Mouse (Mus musculus) kidney, embryonic 16.5 days (tissue): Measurements from ENCODE around the gene Msx1. TPM values are rescaled to one million over a fixed set of nuclear protein-coding genes. Genes with fewer than 3 reads are reported as not detected.
A peak's percentile ranks its signal among the peaks of the same experiment; 100 is the strongest.

ENCODE experiments used
- ATAC-seq: fragments of 200-750 bp; cut with Nextera tagmentation; 2 replicates; pipeline ENCODE4 v1.8.0; 2017; ENCODE audit warnings: moderate TSS enrichment; ENCODE audit not compliant: low FRiP score, low TSS enrichment
- H3K27ac ChIP-seq: fragments of 300-500 bp; sonication (generic); 2 replicates; pipeline ENCODE4 v1.5.1; 2014; ENCODE audit warnings: low read length
- H3K27me3 ChIP-seq: fragments of 300-500 bp; sonication (generic); 2 replicates; pipeline ENCODE4 v1.6.1; 2014; ENCODE audit warnings: low read length, control low read depth, mixed read lengths; ENCODE audit not compliant: insufficient read depth
- H3K36me3 ChIP-seq: fragments of 300-500 bp; sonication (generic); 2 replicates; pipeline ENCODE4 v1.6.1; 2014; ENCODE audit warnings: low read length, control low read depth, mixed read lengths; ENCODE audit not compliant: insufficient read depth
- H3K4me1 ChIP-seq: fragments of 300-500 bp; sonication (generic); 2 replicates; pipeline ENCODE4 v1.6.1; 2014; ENCODE audit warnings: low read length, control low read depth, mixed read lengths; ENCODE audit not compliant: insufficient read depth
- H3K4me2 ChIP-seq: fragments of 300-500 bp; sonication (generic); replicated peaks from 2 replicates; pipeline ENCODE4 v1.6.1; 2014; ENCODE audit warnings: low read depth, low read length
- H3K4me3 ChIP-seq: fragments of 300-500 bp; sonication (generic); 2 replicates; pipeline ENCODE4 v1.5.1; 2014; ENCODE audit warnings: mild to moderate bottlenecking, low read length
- H3K9ac ChIP-seq: fragments of 300-500 bp; sonication (generic); replicated peaks from 2 replicates; pipeline ENCODE4 v1.6.1; 2014; ENCODE audit warnings: low read length
- H3K9me3 ChIP-seq: fragments of 300-500 bp; sonication (generic); 2 replicates; pipeline ENCODE4 v1.6.1; 2016; ENCODE audit warnings: low read length, control low read depth
- WGBS: fragments of 180-500 bp; shearing (Covaris S2); extraction: QIAGEN DNeasy Blood & Tissue Kit; methylation state at CpG from one replicate; pipeline ENCODE4 v1.1.7; 2014; 5-methylcytosine and 5-hydroxymethylcytosine counted together
- polyA plus RNA-seq: library from polyadenylated mRNA; unstranded; fragments of >200 nt; fragmentation: Nextera tagmentation; extraction: Ambion mirVana; gene quantifications from 2 replicates; pipeline ENCODE4 v1.2.1, GENCODE M21; 2015

The Msx1 gene
- polyA plus RNA-seq, 1 experiment from 2014 or later: 3.9 TPM

GRCm38 (mm10) chr5:37827626-37827950 is 3.2 kb upstream of the Msx1 start:
- H3K9me3 ChIP-seq: peaks cover 6% of the 10 kb centered on the region
- H3K27ac ChIP-seq: no peak overlapping the region
- H3K4me1 ChIP-seq: peaks cover 19% of the 10 kb centered on the region
- no peak overlapping the region for H3K9ac ChIP-seq
- WGBS: under 1% methylated on average over 9 of the region's 9 CpGs
- H3K4me3 ChIP-seq: no peak overlapping the region
- no peaks in the 10 kb centered on the region for H3K36me3 ChIP-seq
- H3K27me3 ChIP-seq: peaks cover 97% of the 10 kb centered on the region
- no peak for ATAC-seq
- H3K4me2 ChIP-seq: no peak overlapping the region

- Histone ChIP-seq H3K9me3 (peaks cover 6% of the 10 kb centered on the region), H3K9ac (no peak overlapping the region), H3K27me3 (peaks cover 97% of the 10 kb centered on the region), H3K4me3 (no peak overlapping the region), H3K4me1 (peaks cover 19% of the 10 kb centered on the region), H3K36me3 (no peaks in the 10 kb centered on the region), H3K27ac (no peak overlapping the region), H3K4me2 (no peak overlapping the region)
- ATAC-seq: no peak
- WGBS: under 1% methylated on average over 59 of the region's 59 CpGs
Observed at GRCm38 (mm10) chr5:37826706-37827625, 2.6 kb upstream of the Msx1 start.

GRCm38 (mm10) chr5:37825611-37826445 is 1.4 kb upstream of the Msx1 start:
- H3K27me3 ChIP-seq: peaks cover 97% of the 10 kb centered on the region
- 1% methylated on average over 37 of the region's 37 CpGs for WGBS
- H3K4me3 ChIP-seq: no peak overlapping the region
- peaks cover 19% of the 10 kb centered on the region for H3K4me1 ChIP-seq
- ATAC-seq: no peak
- no peak overlapping the region for H3K9ac ChIP-seq
- no peak overlapping the region for H3K27ac ChIP-seq
- no peak overlapping the region for H3K4me2 ChIP-seq
- H3K36me3 ChIP-seq: no peaks in the 10 kb centered on the region
- peaks cover 6% of the 10 kb centered on the region for H3K9me3 ChIP-seq

- Histone ChIP-seq H3K4me3 (no peak overlapping the region), H3K4me1 (peaks cover 19% of the 10 kb centered on the region), H3K27ac (no peak overlapping the region), H3K9ac (no peak overlapping the region), H3K9me3 (peaks cover 6% of the 10 kb centered on the region), H3K36me3 (no peaks in the 10 kb centered on the region), H3K4me2 (no peak overlapping the region), H3K27me3 (peaks cover 97% of the 10 kb centered on the region)
- no peak for ATAC-seq
- 4% methylated on average over 7 of the region's 7 CpGs for WGBS
Observed at GRCm38 (mm10) chr5:37825111-37825600, 773 bp upstream of the Msx1 start.

GRCm38 (mm10) chr5:37823721-37824460 is 492 bp downstream of the Msx1 start:
- no peaks in the 10 kb centered on the region for H3K36me3 ChIP-seq
- peak overlapping the region; percentile 40 for H3K4me3 ChIP-seq
- H3K9ac ChIP-seq: peak overlapping the region; percentile 39
- H3K27me3 ChIP-seq: peaks cover 97% of the 10 kb centered on the region
- no peaks in the 10 kb centered on the region for H3K9me3 ChIP-seq
- H3K27ac ChIP-seq: no peak overlapping the region
- ATAC-seq: peak; percentile 37
- 0% methylated on average over 58 of the region's 58 CpGs for WGBS
- peaks cover 19% of the 10 kb centered on the region for H3K4me1 ChIP-seq
- H3K4me2 ChIP-seq: peak overlapping the region; percentile 65

GRCm38 (mm10) chr5:37822791-37823720 is 1.3 kb downstream of the Msx1 start:
- ATAC-seq: no peak
- Histone ChIP-seq H3K9ac (peak overlapping the region; percentile 39; the same call in 1 of the 2 replicates), H3K4me2 (peak overlapping the region; percentile 65), H3K27ac (no peak overlapping the region), H3K27me3 (peaks cover 97% of the 10 kb centered on the region), H3K4me3 (peak overlapping the region; percentile 40), H3K36me3 (no peaks in the 10 kb centered on the region), H3K9me3 (no peaks in the 10 kb centered on the region), H3K4me1 (peaks cover 19% of the 10 kb centered on the region)
- WGBS: under 1% methylated on average over 42 of the region's 42 CpGs

GRCm38 (mm10) chr5:37822116-37822707 is 2.2 kb downstream of the Msx1 start:
- Histone ChIP-seq H3K4me1 (peaks cover 16% of the 10 kb centered on the region), H3K9me3 (no peaks in the 10 kb centered on the region), H3K4me3 (no peak overlapping the region), H3K36me3 (no peaks in the 10 kb centered on the region), H3K9ac (no peak overlapping the region), H3K27me3 (peaks cover 97% of the 10 kb centered on the region), H3K4me2 (no peak overlapping the region), H3K27ac (no peak overlapping the region)
- WGBS: 7% methylated on average over 11 of the region's 11 CpGs
- ATAC-seq: no peak

- no peak overlapping the region for H3K4me2 ChIP-seq
- H3K9me3 ChIP-seq: no peaks in the 10 kb centered on the region
- no peak for ATAC-seq
Observed at GRCm38 (mm10) chr5:37821111-37821601, 3.2 kb downstream of the Msx1 start.

More at GRCm38 (mm10) chr5:37821111-37821601, 3.2 kb downstream of the Msx1 start:
- Histone ChIP-seq H3K27me3 (peaks cover 99% of the 10 kb centered on the region), H3K9ac (no peak overlapping the region), H3K4me3 (no peak overlapping the region), H3K27ac (no peak overlapping the region), H3K4me1 (peaks cover 20% of the 10 kb centered on the region), H3K36me3 (no peaks in the 10 kb centered on the region)
- WGBS: 3% methylated on average over 27 of the region's 27 CpGs
